Mouse (Mus musculus) midbrain, embryonic 14.5 days (tissue): ENCODE measurements around the gene Timmdc1. TPM values are rescaled to one million over a fixed set of nuclear protein-coding genes. Genes with fewer than 3 reads are reported as not detected.

ENCODE experiments used
- ATAC-seq: fragments of 200-750 bp; cut with Nextera tagmentation; 2 replicates; pipeline ENCODE4 v1.8.0; 2017; ENCODE audit warnings: moderate number of reproducible peaks, moderate library complexity; ENCODE audit not compliant: low FRiP score, low TSS enrichment
- DNase-seq: peaks from one replicate; pipeline ENCODE4 v3.0.0-alpha.2; 2015
- H3K27ac ChIP-seq: fragments of 300-500 bp; sonication (generic); replicated peaks from 2 replicates; pipeline ENCODE4 v1.5.1; 2014; ENCODE audit warnings: mild to moderate bottlenecking, low read depth, low read length, moderate library complexity
- H3K27me3 ChIP-seq: fragments of 300-500 bp; sonication (generic); 2 replicates; pipeline ENCODE4 v1.6.1; 2014; ENCODE audit warnings: low read length, control low read depth, mixed read lengths; ENCODE audit not compliant: control insufficient read depth, insufficient read depth
- H3K36me3 ChIP-seq: fragments of 300-500 bp; sonication (generic); 2 replicates; pipeline ENCODE4 v1.6.1; 2014; ENCODE audit warnings: low read length, control low read depth; ENCODE audit not compliant: control insufficient read depth, insufficient read depth
- H3K4me1 ChIP-seq: fragments of 300-500 bp; sonication (generic); 2 replicates; pipeline ENCODE4 v1.6.1; 2014; ENCODE audit warnings: mild to moderate bottlenecking, antibody characterized with exemption, low read length, control low read depth; ENCODE audit not compliant: control insufficient read depth, insufficient read depth
- H3K4me2 ChIP-seq: fragments of 300-500 bp; sonication (generic); 2 replicates; pipeline ENCODE4 v1.6.1; 2014; ENCODE audit warnings: mild to moderate bottlenecking, low read length, moderate library complexity
- H3K4me3 ChIP-seq: fragments of 300-500 bp; sonication (generic); replicated peaks from 2 replicates; pipeline ENCODE4 v1.5.1; 2014; ENCODE audit warnings: low read depth, low read length
- H3K9ac ChIP-seq: fragments of 300-500 bp; sonication (generic); replicated peaks from 2 replicates; pipeline ENCODE4 v1.6.1; 2014; ENCODE audit warnings: mild to moderate bottlenecking, low read length, moderate library complexity
- H3K9me3 ChIP-seq: fragments of 300-500 bp; sonication (generic); 2 replicates; pipeline ENCODE4 v1.6.1; 2016; ENCODE audit warnings: low read length, control low read depth, mixed read lengths; ENCODE audit not compliant: control insufficient read depth
- WGBS: fragments of 180-500 bp; shearing (Covaris S2); extraction: QIAGEN DNeasy Blood & Tissue Kit; methylation state at CpG from one replicate; pipeline ENCODE4 v1.1.7; 2014; 5-methylcytosine and 5-hydroxymethylcytosine counted together
- polyA plus RNA-seq: library from polyadenylated mRNA; unstranded; fragments of >200 nt; fragmentation: Nextera tagmentation; extraction: Ambion mirVana; gene quantifications from 2 replicates; pipeline ENCODE4 v1.2.1, GENCODE M21; 2014

Gene Timmdc1
- polyA plus RNA-seq, 1 experiment from 2014 or later = 28.9 TPM

DNA sequence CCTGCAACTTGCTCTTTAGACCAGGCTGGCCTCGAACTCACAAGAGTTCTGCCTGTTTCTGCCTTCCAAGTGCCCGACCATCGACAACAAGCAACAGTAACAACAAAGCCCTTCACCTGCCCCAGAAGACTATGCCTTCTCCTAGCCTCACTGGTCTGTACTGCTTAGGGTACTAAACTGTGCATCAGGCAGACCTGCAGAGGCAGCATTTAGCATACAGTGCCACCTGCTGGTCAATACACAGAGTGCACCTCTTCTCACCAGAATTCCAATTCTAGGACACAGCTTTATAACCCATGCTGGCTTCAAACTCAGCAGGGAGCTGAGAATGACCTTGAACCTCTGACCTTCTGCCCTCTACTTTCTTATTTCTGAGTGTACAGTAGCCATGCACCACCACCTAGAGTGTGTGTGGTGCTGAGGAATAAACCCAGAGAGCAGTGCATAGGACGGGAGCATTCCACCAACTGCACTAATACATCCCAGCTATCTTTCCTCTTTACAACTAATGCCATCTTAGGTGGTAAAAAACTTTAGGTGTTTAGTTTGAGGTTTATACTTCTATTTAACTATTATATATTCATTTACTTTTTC lies 16.3 kb downstream of the Timmdc1 start:
- Histone ChIP-seq H3K4me1 (no peaks in the 10 kb centered on the region), H3K4me3 (no peak overlapping the region), H3K27ac (no peak overlapping the region), H3K4me2 (no peak overlapping the region), H3K27me3 (no peaks in the 10 kb centered on the region), H3K9ac (no peak overlapping the region), H3K9me3 (no peaks in the 10 kb centered on the region), H3K36me3 (peaks cover 64% of the 10 kb centered on the region)
- WGBS = 82% methylated on average over 4 of the region's 4 CpGs
- ATAC-seq (peak; percentile 60; the same call in 1 of the 2 replicates), DNase-seq (peak; percentile 90)

DNA sequence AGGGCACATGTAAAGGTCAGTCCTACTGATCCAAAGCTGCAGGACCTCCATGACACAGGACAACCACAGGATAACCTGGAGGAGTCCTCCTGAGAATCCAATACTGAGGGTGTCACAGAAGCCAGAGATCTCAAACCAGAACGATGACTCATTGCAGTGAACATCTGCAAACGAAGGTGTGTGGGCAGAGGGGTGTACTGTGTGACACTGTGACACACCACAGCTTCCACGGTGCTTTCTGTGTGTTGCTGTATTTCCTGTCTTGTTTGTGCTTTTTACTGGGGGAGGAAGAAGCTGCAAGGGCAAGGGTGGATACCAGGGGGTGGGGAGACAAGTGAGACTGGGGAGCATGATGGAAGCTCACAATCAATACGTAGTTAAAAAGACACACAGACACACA lies 18.9 kb downstream of the Timmdc1 start:
- no peak overlapping the region for H3K4me2 ChIP-seq
- ATAC-seq (no peak), DNase-seq (no peak)
- no peak overlapping the region for H3K27ac ChIP-seq
- H3K9me3 ChIP-seq = no peaks in the 10 kb centered on the region
- peaks cover 61% of the 10 kb centered on the region for H3K36me3 ChIP-seq
- H3K4me1 ChIP-seq = no peaks in the 10 kb centered on the region
- no peaks in the 10 kb centered on the region for H3K27me3 ChIP-seq
- no peak overlapping the region for H3K4me3 ChIP-seq
- 95% methylated on average over 4 of the region's 4 CpGs for WGBS
- no peak overlapping the region; the same call in 1 of the 2 replicates for H3K9ac ChIP-seq

DNA sequence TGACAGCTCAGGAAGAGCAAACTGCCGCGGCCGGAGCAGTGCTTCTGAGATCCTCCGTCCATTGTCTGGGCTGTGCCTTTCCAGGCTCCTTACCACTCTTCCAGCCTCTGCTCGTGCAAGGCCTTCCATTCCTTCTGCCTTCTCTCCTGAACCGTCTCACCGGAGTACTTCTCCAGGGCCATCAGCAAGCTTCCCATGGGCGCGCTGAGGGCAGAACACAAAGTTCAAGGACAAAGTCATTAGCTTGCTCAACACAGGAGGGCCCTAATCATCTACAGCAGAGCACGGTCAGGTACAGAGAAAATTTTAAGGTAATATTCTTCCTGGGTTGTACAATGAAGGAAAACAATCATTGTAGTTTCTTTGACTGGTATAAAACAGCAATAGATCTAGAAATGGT lies 20.0 kb downstream of the Timmdc1 start:
- H3K9me3 ChIP-seq = no peaks in the 10 kb centered on the region
- H3K4me3 ChIP-seq = no peak overlapping the region
- no peak overlapping the region for H3K4me2 ChIP-seq
- H3K36me3 ChIP-seq = peaks cover 62% of the 10 kb centered on the region
- 93% methylated on average over 10 of the region's 10 CpGs for WGBS
- H3K27ac ChIP-seq = no peak overlapping the region
- no peaks in the 10 kb centered on the region for H3K4me1 ChIP-seq
- H3K27me3 ChIP-seq = no peaks in the 10 kb centered on the region
- ATAC-seq (no peak), DNase-seq (no peak)
- H3K9ac ChIP-seq = no peak overlapping the region

DNA sequence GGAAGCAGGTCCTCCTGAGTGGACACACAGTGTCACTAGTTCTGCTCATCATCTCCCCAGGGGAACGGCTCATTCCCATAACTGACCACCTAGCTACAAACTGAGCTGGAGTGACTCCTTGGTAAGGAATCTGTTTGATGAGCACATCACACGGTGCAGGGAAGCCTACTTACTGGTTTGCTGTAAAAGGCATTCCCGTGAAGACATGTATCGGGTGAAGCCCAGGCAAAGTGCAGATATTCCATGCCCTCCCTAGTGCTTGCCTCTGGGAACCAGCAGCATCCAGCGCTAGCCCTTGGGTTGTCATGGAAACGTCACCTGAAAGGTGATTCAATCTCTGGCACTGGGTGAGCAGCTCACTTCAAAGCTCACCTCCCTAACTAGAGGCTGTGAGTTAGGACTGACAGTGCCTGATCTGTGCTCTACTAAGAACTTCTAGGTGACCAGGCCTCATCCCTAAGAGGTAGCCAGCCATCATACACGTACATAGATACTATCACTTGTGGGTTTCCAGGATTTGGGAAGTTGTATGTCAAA lies 25.8 kb downstream of the Timmdc1 start:
- Histone ChIP-seq H3K4me3 (no peak overlapping the region), H3K4me1 (no peaks in the 10 kb centered on the region), H3K4me2 (no peak overlapping the region), H3K9ac (no peak overlapping the region), H3K27me3 (no peaks in the 10 kb centered on the region), H3K27ac (no peak overlapping the region), H3K9me3 (no peaks in the 10 kb centered on the region), H3K36me3 (peaks cover 36% of the 10 kb centered on the region)
- DNase-seq (no peak), ATAC-seq (no peak)
- 86% methylated on average over 7 of the region's 7 CpGs for WGBS

DNA sequence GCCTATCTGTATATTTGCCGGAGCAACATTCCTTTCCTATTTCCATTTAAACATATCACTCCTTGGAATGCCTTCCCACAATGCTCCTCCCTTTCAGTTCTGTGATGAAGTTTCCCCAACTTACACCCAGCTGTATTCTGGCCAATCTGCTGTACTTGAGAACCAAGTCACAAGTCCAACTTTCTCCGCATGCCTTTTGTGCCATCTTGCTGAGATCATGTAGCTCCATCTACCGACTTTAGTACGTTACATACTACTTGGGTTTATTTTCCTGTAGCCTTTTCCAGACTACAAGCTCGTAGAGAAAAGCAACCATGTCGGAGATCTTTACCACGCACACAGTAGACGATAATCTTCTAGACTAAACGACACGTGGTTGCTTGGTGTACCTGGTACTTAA lies 28.6 kb downstream of the Timmdc1 start:
- Histone ChIP-seq H3K9me3 (no peaks in the 10 kb centered on the region), H3K4me1 (no peaks in the 10 kb centered on the region), H3K4me3 (no peak overlapping the region), H3K27me3 (no peaks in the 10 kb centered on the region), H3K36me3 (peaks cover 24% of the 10 kb centered on the region), H3K4me2 (no peak overlapping the region), H3K9ac (no peak overlapping the region), H3K27ac (no peak overlapping the region)
- ATAC-seq = no peak
- 90% methylated on average over 10 of the region's 10 CpGs for WGBS
- DNase-seq = peak; percentile 21

DNA sequence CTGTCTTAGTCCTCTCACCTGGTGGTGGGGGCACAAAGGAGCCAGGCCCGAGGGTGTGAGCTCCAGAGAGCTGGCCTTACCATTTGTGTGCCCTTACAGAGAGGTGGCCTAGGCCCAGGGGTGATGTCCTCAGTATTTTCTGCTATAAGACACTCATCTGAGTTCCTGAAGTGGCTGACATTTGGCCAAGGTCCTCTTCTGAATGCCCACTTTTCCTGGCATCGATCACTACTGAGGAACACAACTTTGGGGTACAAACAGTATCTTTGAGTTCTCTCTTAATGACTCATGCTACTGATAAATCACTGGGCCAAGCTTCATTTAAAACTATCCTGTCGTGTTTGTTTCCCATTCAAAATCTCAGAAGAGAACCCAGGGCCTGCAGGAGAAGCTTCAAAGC lies 29.9 kb downstream of the Timmdc1 start:
- Histone ChIP-seq H3K4me2 (no peak overlapping the region), H3K4me1 (no peaks in the 10 kb centered on the region), H3K9me3 (no peaks in the 10 kb centered on the region), H3K27me3 (no peaks in the 10 kb centered on the region), H3K4me3 (no peak overlapping the region), H3K27ac (no peak overlapping the region), H3K36me3 (peaks cover 12% of the 10 kb centered on the region), H3K9ac (no peak overlapping the region)
- DNase-seq = no peak
- WGBS = 82% methylated on average over 3 of the region's 3 CpGs
- no peak for ATAC-seq

DNA sequence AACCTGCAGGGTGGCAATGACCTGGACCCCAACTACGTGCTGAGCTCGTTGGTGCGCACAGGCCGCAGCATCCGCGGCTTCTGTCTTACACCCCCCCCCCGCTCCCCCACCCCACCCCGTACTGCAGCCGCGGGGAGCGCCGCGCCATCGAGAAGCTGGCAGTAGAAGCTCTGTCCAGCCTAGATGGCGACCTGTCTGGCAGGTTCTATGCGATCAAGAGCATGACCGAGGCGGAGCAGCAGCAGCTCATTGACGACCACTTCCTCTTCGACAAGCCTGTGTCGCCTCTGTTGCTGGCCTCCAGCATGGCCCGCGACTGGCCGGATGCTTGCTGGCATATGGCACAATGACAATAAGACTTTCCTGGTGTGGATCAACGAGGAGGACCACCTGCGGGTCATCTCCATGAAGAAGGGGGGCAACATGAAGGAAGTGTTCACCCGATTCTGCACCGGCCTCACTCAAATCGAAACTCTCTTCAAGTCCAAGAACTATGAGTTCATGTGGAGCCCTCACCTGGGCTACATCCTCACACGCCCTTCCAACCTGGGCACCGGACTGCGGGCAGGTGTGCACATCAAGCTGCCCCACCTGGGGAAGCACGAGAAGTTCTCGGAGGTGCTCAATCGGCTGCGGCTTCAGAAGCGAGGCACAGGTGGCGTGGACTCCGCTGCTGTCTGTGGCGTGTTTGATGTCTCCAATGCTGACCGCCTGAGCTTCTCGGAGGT lies 38.7 kb downstream of the Timmdc1 start:
- Histone ChIP-seq H3K9ac (no peak overlapping the region), H3K4me2 (peak overlapping the region; percentile 51), H3K4me1 (no peaks in the 10 kb centered on the region), H3K4me3 (peak overlapping the region; percentile 26), H3K36me3 (no peaks in the 10 kb centered on the region), H3K27ac (no peak overlapping the region), H3K27me3 (peaks cover 14% of the 10 kb centered on the region; the same call in 1 of the 2 replicates), H3K9me3 (no peaks in the 10 kb centered on the region)
- WGBS = 37% methylated on average over 42 of the region's 42 CpGs
- no peak; the same call in 1 of the 2 replicates for ATAC-seq
- peak; percentile 9 for DNase-seq

DNA sequence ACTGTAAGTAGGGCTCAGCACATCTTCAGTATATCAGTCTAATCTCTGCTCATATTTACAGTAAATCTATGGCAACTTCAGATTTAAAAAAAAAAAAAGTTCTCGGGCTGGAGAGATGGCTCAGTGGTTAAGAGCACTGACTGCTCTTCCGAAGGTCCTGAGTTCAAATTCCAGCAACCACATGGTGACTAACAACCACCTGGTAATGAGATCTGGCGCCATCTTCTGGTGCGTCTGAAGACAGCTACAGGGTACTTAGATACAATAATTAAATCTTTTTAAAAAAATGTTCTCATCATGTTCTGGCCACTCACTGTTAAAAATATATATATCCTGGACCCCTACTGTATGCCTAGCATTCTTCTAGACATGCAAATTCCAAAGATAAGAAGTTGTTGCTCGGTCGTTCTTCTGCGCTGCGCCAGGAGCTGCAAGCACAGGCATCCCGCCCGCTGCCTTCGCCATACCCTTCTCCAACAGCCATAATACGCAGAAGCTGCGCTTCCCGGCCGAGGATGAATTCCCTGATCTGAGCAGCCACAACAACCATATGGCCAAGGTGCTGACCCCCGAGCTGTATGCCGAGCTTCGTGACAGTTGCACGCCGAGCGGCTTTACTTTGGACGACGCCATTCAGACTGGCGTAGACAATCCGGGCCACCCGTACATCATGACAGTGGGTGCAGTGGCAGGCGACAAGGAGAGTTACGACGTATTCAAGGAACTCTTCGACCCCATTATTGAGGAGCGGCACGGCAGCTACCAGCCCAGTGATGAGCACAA lies 39.5 kb downstream of the Timmdc1 start:
- 22% methylated on average over 32 of the region's 32 CpGs for WGBS
- H3K4me2 ChIP-seq = peak overlapping the region; percentile 51
- H3K36me3 ChIP-seq = no peaks in the 10 kb centered on the region
- no peaks in the 10 kb centered on the region for H3K4me1 ChIP-seq
- DNase-seq (peak; percentile 56), ATAC-seq (no peak)
- H3K27me3 ChIP-seq = peaks cover 14% of the 10 kb centered on the region; the same call in 1 of the 2 replicates
- no peak overlapping the region for H3K27ac ChIP-seq
- H3K9ac ChIP-seq = no peak overlapping the region
- peak overlapping the region; percentile 26 for H3K4me3 ChIP-seq
- no peaks in the 10 kb centered on the region for H3K9me3 ChIP-seq
